Mouse (Mus musculus) limb, embryonic 12.5 days (tissue): ENCODE measurements around the gene Gm16253. TPM values are rescaled to one million over a fixed set of nuclear protein-coding genes. Genes with fewer than 3 reads are reported as not detected.
A peak's percentile ranks its signal among the peaks of the same experiment; 100 is the strongest.

Experiments
- ATAC-seq: fragments of 200-750 bp; cut with Nextera tagmentation; 2 replicates; pipeline ENCODE4 v1.8.0; 2017; ENCODE audit warnings: low read depth, moderate TSS enrichment; ENCODE audit not compliant: insufficient number of reproducible peaks, insufficient read depth, low FRiP score, low TSS enrichment
- H3K27ac ChIP-seq: fragments of 300-500 bp; sonication (generic); 2 replicates; pipeline ENCODE4 v1.5.1; 2016; ENCODE audit warnings: mild to moderate bottlenecking, moderate library complexity
- H3K27me3 ChIP-seq: fragments of 300-500 bp; sonication (generic); 2 replicates; pipeline ENCODE4 v1.6.1; 2016; ENCODE audit warnings: mild to moderate bottlenecking, moderate library complexity
- H3K36me3 ChIP-seq: fragments of 300-500 bp; sonication (generic); 2 replicates; pipeline ENCODE4 v1.6.1; 2016; ENCODE audit warnings: mild to moderate bottlenecking, moderate library complexity
- H3K4me1 ChIP-seq: fragments of 300-500 bp; sonication (generic); replicated peaks from 2 replicates; pipeline ENCODE4 v1.6.1; 2016
- H3K4me2 ChIP-seq: fragments of 300-500 bp; sonication (generic); 2 replicates; pipeline ENCODE4 v1.6.1; 2016; ENCODE audit warnings: mild to moderate bottlenecking, moderate library complexity
- H3K4me3 ChIP-seq: fragments of 300-500 bp; sonication (generic); replicated peaks from 2 replicates; pipeline ENCODE4 v1.5.1; 2016; ENCODE audit warnings: mild to moderate bottlenecking
- H3K9ac ChIP-seq: fragments of 300-500 bp; sonication (generic); replicated peaks from 2 replicates; pipeline ENCODE4 v1.6.1; 2016; ENCODE audit warnings: mild to moderate bottlenecking, moderate library complexity
- H3K9me3 ChIP-seq: fragments of 300-500 bp; sonication (generic); 2 replicates; pipeline ENCODE4 v1.6.1; 2016; ENCODE audit warnings: mild to moderate bottlenecking, moderate library complexity
- WGBS: fragments of 180-500 bp; shearing (Covaris S2); methylation state at CpG from one replicate; pipeline ENCODE4 v1.1.7; 2016; 5-methylcytosine and 5-hydroxymethylcytosine counted together
- polyA plus RNA-seq: library from polyadenylated mRNA; unstranded; fragments of >200 nt; fragmentation: Nextera tagmentation; extraction: Ambion mirVana; gene quantifications from 2 replicates; pipeline ENCODE4 v1.2.1, GENCODE M21; 2016

Gene Gm16253
- polyA plus RNA-seq, 1 experiment from 2014 or later: 1.5 TPM

GRCm38 (mm10) chr3:96558159-96558558 is 18.6 kb upstream of the Gm16253 start:
- peaks cover 51% of the 10 kb centered on the region for H3K4me1 ChIP-seq
- under 1% methylated on average over 17 of the region's 17 CpGs for WGBS
- no peak for ATAC-seq

GRCm38 (mm10) chr3:96558668-96559196 is 18.1 kb upstream of the Gm16253 start:
- Histone ChIP-seq H3K4me2 (peak overlapping the region; percentile 76), H3K27ac (0 out of 2 replicates have a peak overlapping the region, but pooled peaks have one; percentile 7)
- no peak for ATAC-seq

More at GRCm38 (mm10) chr3:96558159-96558558, 18.6 kb upstream of the Gm16253 start:
- no peaks in the 10 kb centered on the region for H3K27me3 ChIP-seq
- H3K9ac ChIP-seq: peak overlapping the region; percentile 74
- H3K36me3 ChIP-seq: peaks cover 24% of the 10 kb centered on the region
- peak overlapping the region; percentile 65 for H3K4me3 ChIP-seq
- peak overlapping the region; percentile 76 for H3K4me2 ChIP-seq
- H3K27ac ChIP-seq: peak overlapping the region; percentile 89
- H3K9me3 ChIP-seq: no peaks in the 10 kb centered on the region

GRCm38 (mm10) chr3:96559398-96559910 is 17.3 kb upstream of the Gm16253 start:
- Histone ChIP-seq H3K9ac (peak overlapping the region; percentile 74), H3K4me2 (peak overlapping the region; percentile 76), H3K4me1 (peaks cover 60% of the 10 kb centered on the region), H3K4me3 (peak overlapping the region; percentile 65), H3K27ac (no peak overlapping the region), H3K9me3 (no peaks in the 10 kb centered on the region), H3K27me3 (no peaks in the 10 kb centered on the region), H3K36me3 (peaks cover 24% of the 10 kb centered on the region)
- 85% methylated on average over 12 of the region's 12 CpGs for WGBS
- no peak for ATAC-seq

More at GRCm38 (mm10) chr3:96558668-96559196, 18.1 kb upstream of the Gm16253 start:
- no peaks in the 10 kb centered on the region for H3K9me3 ChIP-seq
- peaks cover 24% of the 10 kb centered on the region for H3K36me3 ChIP-seq
- 45% methylated on average over 10 of the region's 10 CpGs for WGBS
- H3K4me1 ChIP-seq: peaks cover 53% of the 10 kb centered on the region
- peak overlapping the region; percentile 65 for H3K4me3 ChIP-seq
- H3K9ac ChIP-seq: peak overlapping the region; percentile 74
- H3K27me3 ChIP-seq: no peaks in the 10 kb centered on the region

- ATAC-seq: no peak
- Histone ChIP-seq H3K9ac (peak overlapping the region; percentile 74), H3K4me3 (peak overlapping the region; percentile 65), H3K4me1 (peaks cover 60% of the 10 kb centered on the region), H3K36me3 (peaks cover 24% of the 10 kb centered on the region), H3K27ac (peak overlapping the region; percentile 47), H3K9me3 (no peaks in the 10 kb centered on the region), H3K4me2 (peak overlapping the region; percentile 76), H3K27me3 (no peaks in the 10 kb centered on the region)
- WGBS: 87% methylated on average over 23 of the region's 23 CpGs
Measured at GRCm38 (mm10) chr3:96559911-96560850, 16.6 kb upstream of the Gm16253 start.

- 85% methylated on average over 9 of the region's 9 CpGs for WGBS
- Histone ChIP-seq H3K4me1 (peaks cover 51% of the 10 kb centered on the region), H3K9me3 (no peaks in the 10 kb centered on the region), H3K36me3 (peaks cover 24% of the 10 kb centered on the region), H3K9ac (no peak overlapping the region), H3K27ac (no peak overlapping the region), H3K27me3 (no peaks in the 10 kb centered on the region), H3K4me2 (peak overlapping the region; percentile 76), H3K4me3 (peak overlapping the region; percentile 65)
- ATAC-seq: no peak
Measured at GRCm38 (mm10) chr3:96560881-96561668, 15.7 kb upstream of the Gm16253 start.

- no peaks in the 10 kb centered on the region for H3K27me3 ChIP-seq
- H3K9me3 ChIP-seq: no peaks in the 10 kb centered on the region
- no peak overlapping the region for H3K4me3 ChIP-seq
- WGBS: 69% methylated on average over 10 of the region's 10 CpGs
- H3K4me2 ChIP-seq: no peak overlapping the region
- H3K4me1 ChIP-seq: peaks cover 41% of the 10 kb centered on the region
- no peak for ATAC-seq
- peaks cover 24% of the 10 kb centered on the region for H3K36me3 ChIP-seq
- no peak overlapping the region for H3K9ac ChIP-seq
- peak overlapping the region; percentile 47 for H3K27ac ChIP-seq
Measured at GRCm38 (mm10) chr3:96561946-96562681, 14.7 kb upstream of the Gm16253 start.

GRCm38 (mm10) chr3:96563267-96563666 is 13.5 kb upstream of the Gm16253 start:
- Histone ChIP-seq H3K4me2 (no peak overlapping the region), H3K4me3 (no peak overlapping the region), H3K9ac (no peak overlapping the region), H3K36me3 (peaks cover 24% of the 10 kb centered on the region), H3K4me1 (peaks cover 41% of the 10 kb centered on the region), H3K9me3 (no peaks in the 10 kb centered on the region), H3K27ac (no peak overlapping the region), H3K27me3 (no peaks in the 10 kb centered on the region)
- ATAC-seq: no peak
- WGBS: 93% methylated on average over 8 of the region's 8 CpGs

- no peaks in the 10 kb centered on the region for H3K27me3 ChIP-seq
- no peaks in the 10 kb centered on the region for H3K9me3 ChIP-seq
- peaks cover 37% of the 10 kb centered on the region for H3K4me1 ChIP-seq
- no peak overlapping the region for H3K4me3 ChIP-seq
- no peak overlapping the region for H3K4me2 ChIP-seq
- 0 out of 2 replicates have a peak, but pooled peaks have one; percentile 56 for ATAC-seq
- H3K36me3 ChIP-seq: peaks cover 24% of the 10 kb centered on the region
- no peak overlapping the region for H3K9ac ChIP-seq
- peak overlapping the region; percentile 67 for H3K27ac ChIP-seq
- 59% methylated on average over 10 of the region's 10 CpGs for WGBS
Measured at GRCm38 (mm10) chr3:96563911-96564632, 12.7 kb upstream of the Gm16253 start.

GRCm38 (mm10) chr3:96564633-96565032 is 12.2 kb upstream of the Gm16253 start:
- Histone ChIP-seq H3K27me3 (no peaks in the 10 kb centered on the region), H3K9me3 (no peaks in the 10 kb centered on the region), H3K4me3 (no peak overlapping the region), H3K4me2 (no peak overlapping the region), H3K27ac (peak overlapping the region; percentile 67), H3K4me1 (peaks cover 31% of the 10 kb centered on the region), H3K36me3 (peaks cover 19% of the 10 kb centered on the region), H3K9ac (no peak overlapping the region)
- no peak for ATAC-seq
- 49% methylated on average over 7 of the region's 7 CpGs for WGBS

GRCm38 (mm10) chr3:96565105-96565504 is 11.7 kb upstream of the Gm16253 start:
- WGBS: 95% methylated on average over 2 of the region's 3 CpGs
- H3K4me1 ChIP-seq: peaks cover 27% of the 10 kb centered on the region
- no peak overlapping the region for H3K27ac ChIP-seq
- H3K36me3 ChIP-seq: peaks cover 15% of the 10 kb centered on the region
- H3K4me3 ChIP-seq: no peak overlapping the region
- no peak overlapping the region for H3K9ac ChIP-seq
- no peaks in the 10 kb centered on the region for H3K9me3 ChIP-seq
- H3K4me2 ChIP-seq: no peak overlapping the region
- no peak for ATAC-seq
- H3K27me3 ChIP-seq: no peaks in the 10 kb centered on the region
